Mouse (Mus musculus) embryonic fibroblast, embryonic 13.5 days (primary cell): ENCODE measurements at regions not wholly inside any gene's neighbourhood (a gene's known extent, or its start where the extent isn't known, plus 50 kb on each side); places are given as distances from the start of the nearest gene placed in this dataset.

Experiments used
- CTCF ChIP-seq: IDR thresholded peaks from 2 replicates; pipeline ENCODE4 v1.5.1; 2011; ENCODE audit warnings: mild to moderate bottlenecking, control low read depth, low read length, moderate library complexity, borderline replicate concordance; ENCODE audit not compliant: insufficient read depth
- POLR2A ChIP-seq: IDR thresholded peaks from 2 replicates; pipeline ENCODE4 v1.6.1; 2011; ENCODE audit warnings: low read depth, mild to moderate bottlenecking, control low read depth, low read length, moderate library complexity

DNA sequence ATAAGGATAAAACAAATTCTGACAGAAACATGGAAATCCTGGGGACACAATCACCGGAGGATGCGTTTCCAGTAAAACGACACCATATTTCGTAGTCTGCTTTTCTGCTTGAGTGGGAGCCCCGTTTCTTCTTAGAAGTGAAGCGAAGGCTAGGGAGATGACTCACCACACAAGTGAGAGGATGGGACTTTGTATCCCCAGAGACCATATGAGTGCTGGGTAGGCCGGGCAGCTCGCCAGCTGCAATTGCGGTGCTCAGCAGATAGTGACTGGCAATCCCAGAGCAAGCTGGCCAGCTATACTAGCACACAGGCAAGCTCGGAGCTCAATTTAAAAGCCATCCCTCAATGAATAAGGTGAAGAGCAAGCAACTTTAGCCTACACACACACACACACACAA, 50.3 kb upstream of the Mapk10 start:
- no peak for TF ChIP-seq POLR2A
- no peak for TF ChIP-seq CTCF
